Mouse (Mus musculus) midbrain, embryonic 13.5 days (tissue): ENCODE results near the gene Il27ra. TPM values are rescaled to one million over a fixed set of nuclear protein-coding genes. Genes with fewer than 3 reads are reported as not detected.

ENCODE experiments used
- ATAC-seq: fragments of 200-750 bp; cut with Nextera tagmentation; 2 replicates; pipeline ENCODE4 v1.8.0; 2017; ENCODE audit warnings: mild to moderate bottlenecking, moderate TSS enrichment, moderate library complexity
- H3K27ac ChIP-seq: fragments of 300-500 bp; sonication (generic); 2 replicates; pipeline ENCODE4 v1.5.1; 2015; ENCODE audit warnings: inconsistent platforms, mild to moderate bottlenecking, moderate library complexity
- H3K27me3 ChIP-seq: fragments of 300-500 bp; sonication (generic); 2 replicates; pipeline ENCODE4 v1.6.1; 2015; ENCODE audit warnings: mild to moderate bottlenecking, inconsistent platforms
- H3K36me3 ChIP-seq: fragments of 300-500 bp; sonication (generic); 2 replicates; pipeline ENCODE4 v1.6.1; 2015; ENCODE audit warnings: mild to moderate bottlenecking, inconsistent platforms
- H3K4me1 ChIP-seq: fragments of 300-500 bp; sonication (generic); replicated peaks from 2 replicates; pipeline ENCODE4 v1.6.1; 2015; ENCODE audit warnings: inconsistent platforms
- H3K4me2 ChIP-seq: fragments of 300-500 bp; sonication (generic); replicated peaks from 2 replicates; pipeline ENCODE4 v1.6.1; 2015; ENCODE audit warnings: moderate library complexity, mild to moderate bottlenecking, inconsistent platforms
- H3K4me3 ChIP-seq: fragments of 300-500 bp; sonication (generic); replicated peaks from 2 replicates; pipeline ENCODE4 v1.5.1; 2015; ENCODE audit warnings: mild to moderate bottlenecking, inconsistent platforms
- H3K9ac ChIP-seq: fragments of 300-500 bp; sonication (generic); replicated peaks from 2 replicates; pipeline ENCODE4 v1.6.1; 2015; ENCODE audit warnings: mild to moderate bottlenecking, inconsistent platforms
- H3K9me3 ChIP-seq: fragments of 300-500 bp; sonication (generic); 2 replicates; pipeline ENCODE4 v1.6.1; 2016; ENCODE audit warnings: mild to moderate bottlenecking, inconsistent platforms
- WGBS: fragments of 180-500 bp; shearing (Covaris S2); methylation state at CpG from one replicate; pipeline ENCODE4 v1.1.7; 2015; 5-methylcytosine and 5-hydroxymethylcytosine counted together
- polyA plus RNA-seq: library from polyadenylated mRNA; unstranded; fragments of >200 nt; fragmentation: Nextera tagmentation; extraction: Ambion mirVana; gene quantifications from 2 replicates; pipeline ENCODE4 v1.2.1, GENCODE M21; 2015

Gene Il27ra
- polyA plus RNA-seq, 1 experiment from 2014 or later: 0.23 TPM

DNA sequence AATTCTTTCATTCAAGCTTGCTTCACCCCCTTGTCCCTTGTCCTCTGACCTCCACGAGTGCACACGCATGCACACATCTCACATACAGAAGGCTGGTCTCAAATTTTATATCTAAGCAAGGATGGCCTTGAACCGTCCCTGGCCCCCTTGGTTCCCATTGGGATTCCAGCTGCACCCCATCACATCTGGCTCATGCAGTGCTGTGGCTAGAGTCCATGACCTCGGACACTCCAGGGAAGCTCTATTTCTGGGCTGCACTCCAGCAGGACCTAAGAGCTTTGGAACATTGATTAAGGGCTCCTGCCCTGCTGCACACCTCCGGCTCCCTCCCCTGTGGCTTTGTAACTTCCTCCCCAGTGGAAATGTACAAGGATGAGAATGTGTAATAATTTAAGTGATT lies 4.4 kb downstream of the Il27ra start:
- no peaks in the 10 kb centered on the region for H3K9me3 ChIP-seq
- H3K27me3 ChIP-seq: peaks cover 46% of the 10 kb centered on the region
- no peaks in the 10 kb centered on the region for H3K36me3 ChIP-seq
- H3K9ac ChIP-seq: no peak overlapping the region
- H3K27ac ChIP-seq: no peak overlapping the region
- no peak overlapping the region for H3K4me3 ChIP-seq
- no peak overlapping the region for H3K4me2 ChIP-seq
- 85% methylated on average over 5 of the region's 5 CpGs for WGBS
- peaks cover 11% of the 10 kb centered on the region for H3K4me1 ChIP-seq
- no peak for ATAC-seq

- 76% methylated on average over 4 of the region's 4 CpGs for WGBS
- Histone ChIP-seq H3K36me3 (no peaks in the 10 kb centered on the region), H3K4me1 (no peaks in the 10 kb centered on the region), H3K27ac (no peak overlapping the region), H3K27me3 (peaks cover 18% of the 10 kb centered on the region), H3K4me3 (no peak overlapping the region), H3K4me2 (no peak overlapping the region), H3K9ac (no peak overlapping the region), H3K9me3 (no peaks in the 10 kb centered on the region)
- ATAC-seq: no peak
Measured at GRCm38 (mm10) chr8:84032777-84033176, 9.6 kb downstream of the Il27ra start.

GRCm38 (mm10) chr8:84029272-84029671 lies 13.1 kb downstream of the Il27ra start:
- ATAC-seq: no peak
- 90% methylated on average over 5 of the region's 5 CpGs for WGBS
- peaks cover 12% of the 10 kb centered on the region for H3K4me1 ChIP-seq

GRCm38 (mm10) chr8:84027449-84027848 lies 14.9 kb downstream of the Il27ra start:
- Histone ChIP-seq H3K27me3 (peaks cover 48% of the 10 kb centered on the region), H3K36me3 (no peaks in the 10 kb centered on the region), H3K27ac (no peak overlapping the region), H3K9me3 (no peaks in the 10 kb centered on the region), H3K4me3 (no peak overlapping the region), H3K9ac (no peak overlapping the region), H3K4me2 (no peak overlapping the region), H3K4me1 (peaks cover 12% of the 10 kb centered on the region)
- ATAC-seq: no peak
- 9% methylated on average over 10 of the region's 10 CpGs for WGBS

More at GRCm38 (mm10) chr8:84029272-84029671, 13.1 kb downstream of the Il27ra start:
- no peak overlapping the region for H3K9ac ChIP-seq
- H3K9me3 ChIP-seq: no peaks in the 10 kb centered on the region
- peaks cover 38% of the 10 kb centered on the region for H3K27me3 ChIP-seq
- H3K4me2 ChIP-seq: no peak overlapping the region
- H3K36me3 ChIP-seq: no peaks in the 10 kb centered on the region
- H3K4me3 ChIP-seq: no peak overlapping the region
- no peak overlapping the region for H3K27ac ChIP-seq

DNA sequence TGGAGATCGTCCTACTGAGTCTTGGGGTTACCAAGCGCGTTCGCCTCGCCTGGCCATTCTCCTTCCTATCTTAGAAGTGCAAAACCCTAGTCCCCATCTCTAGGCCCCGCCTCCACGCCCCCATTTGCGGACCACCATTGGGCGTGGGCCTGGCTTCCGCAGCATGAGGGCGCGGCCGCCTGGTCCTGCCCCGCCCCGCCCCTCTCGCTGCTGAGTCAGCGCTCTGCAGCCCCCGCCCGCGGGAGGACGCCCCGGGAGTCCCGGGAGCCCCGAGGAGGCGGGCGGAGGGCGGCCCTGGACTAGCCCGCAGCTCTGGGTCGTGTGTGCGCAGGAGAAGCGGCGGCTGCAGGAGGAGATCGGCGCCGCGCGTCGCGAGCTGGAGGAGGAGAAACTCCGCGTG lies 16.5 kb downstream of the Il27ra start:
- Histone ChIP-seq H3K9ac (peak overlapping the region; percentile 65), H3K36me3 (no peaks in the 10 kb centered on the region), H3K4me1 (peaks cover 18% of the 10 kb centered on the region), H3K27me3 (peaks cover 57% of the 10 kb centered on the region), H3K4me2 (peak overlapping the region; percentile 89), H3K27ac (no peak overlapping the region), H3K9me3 (no peaks in the 10 kb centered on the region), H3K4me3 (peak overlapping the region; percentile 50)
- ATAC-seq: peak; percentile 81
- under 1% methylated on average over 41 of the region's 41 CpGs for WGBS

DNA sequence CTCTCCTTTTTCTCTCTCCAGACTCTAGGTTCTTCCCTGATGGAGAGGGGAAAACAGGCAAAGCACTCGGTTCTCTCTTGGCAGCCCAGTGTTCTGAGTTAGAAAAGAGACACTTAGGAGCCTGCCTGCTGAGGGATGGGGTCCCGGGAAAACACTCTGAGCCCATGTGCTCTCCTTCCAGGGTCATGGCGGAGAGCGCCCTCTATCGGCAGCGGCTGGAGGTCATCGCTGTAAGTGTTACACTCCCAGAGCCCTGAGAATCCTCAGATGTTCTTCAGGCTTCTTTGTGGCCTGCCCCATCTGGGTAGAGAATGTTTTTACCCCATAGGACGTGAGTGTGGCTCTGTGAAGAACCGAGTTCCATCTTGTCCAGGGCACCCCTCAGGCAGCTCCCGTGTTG lies 18.2 kb downstream of the Il27ra start:
- 16% methylated on average over 10 of the region's 10 CpGs for WGBS

DNA sequence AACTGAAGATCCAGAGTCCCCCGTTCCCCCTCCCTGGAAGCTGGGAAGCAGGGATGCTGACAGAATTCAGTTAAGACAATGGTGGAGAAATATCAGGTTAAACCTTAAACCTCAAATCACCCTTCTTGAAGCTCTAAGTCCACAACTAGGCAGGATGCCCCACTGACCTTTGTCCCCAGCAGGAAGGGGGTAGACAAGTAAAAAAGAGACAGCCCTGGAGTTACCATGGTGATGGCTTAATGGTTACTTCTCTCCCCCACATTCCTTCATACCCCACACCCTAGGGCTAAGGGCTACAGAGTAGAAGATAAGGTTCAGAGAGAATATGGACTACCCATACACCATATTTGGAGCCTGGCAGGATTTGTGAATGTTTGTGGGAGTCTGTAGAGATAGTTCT lies 18.8 kb downstream of the Il27ra start:
- peaks cover 63% of the 10 kb centered on the region for H3K27me3 ChIP-seq
- peaks cover 18% of the 10 kb centered on the region for H3K4me1 ChIP-seq
- no peaks in the 10 kb centered on the region for H3K9me3 ChIP-seq
- no peak overlapping the region for H3K4me3 ChIP-seq
- no peak overlapping the region for H3K27ac ChIP-seq
- no peak overlapping the region for H3K9ac ChIP-seq
- 83% methylated on average over 1 of the region's 1 CpGs for WGBS
- ATAC-seq: no peak
- H3K4me2 ChIP-seq: no peak overlapping the region
- no peaks in the 10 kb centered on the region for H3K36me3 ChIP-seq

More for the DNA sequence above, 18.2 kb downstream of the Il27ra start:
- Histone ChIP-seq H3K9me3 (no peaks in the 10 kb centered on the region), H3K36me3 (no peaks in the 10 kb centered on the region), H3K27me3 (peaks cover 64% of the 10 kb centered on the region), H3K4me3 (no peak overlapping the region), H3K27ac (no peak overlapping the region), H3K4me1 (peaks cover 18% of the 10 kb centered on the region), H3K9ac (no peak overlapping the region), H3K4me2 (no peak overlapping the region)
- no peak for ATAC-seq

DNA sequence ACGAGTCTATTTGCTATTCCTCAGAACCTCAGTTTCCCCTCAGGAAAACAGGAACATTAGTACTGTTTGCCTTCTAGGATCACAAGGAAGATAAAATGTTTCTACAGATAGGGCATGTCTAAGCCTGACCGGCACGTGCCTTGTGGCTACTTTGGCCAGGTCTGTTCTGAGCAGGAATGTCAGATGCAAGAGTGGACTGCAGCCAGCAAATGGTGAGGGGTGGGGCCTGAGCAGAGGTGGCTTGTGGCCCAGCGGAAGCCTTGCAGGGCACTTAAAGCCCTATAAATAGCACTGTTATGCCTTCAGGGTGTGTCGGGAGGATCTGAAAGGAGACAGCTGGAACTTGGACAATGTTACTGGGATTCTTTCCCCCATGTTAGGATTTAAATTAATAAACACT lies 19.3 kb downstream of the Il27ra start:
- Histone ChIP-seq H3K4me3 (no peak overlapping the region), H3K27ac (no peak overlapping the region), H3K9ac (no peak overlapping the region), H3K9me3 (no peaks in the 10 kb centered on the region), H3K27me3 (peaks cover 58% of the 10 kb centered on the region), H3K4me1 (peaks cover 18% of the 10 kb centered on the region), H3K4me2 (no peak overlapping the region), H3K36me3 (no peaks in the 10 kb centered on the region)
- 61% methylated on average over 5 of the region's 5 CpGs for WGBS
- no peak for ATAC-seq

DNA sequence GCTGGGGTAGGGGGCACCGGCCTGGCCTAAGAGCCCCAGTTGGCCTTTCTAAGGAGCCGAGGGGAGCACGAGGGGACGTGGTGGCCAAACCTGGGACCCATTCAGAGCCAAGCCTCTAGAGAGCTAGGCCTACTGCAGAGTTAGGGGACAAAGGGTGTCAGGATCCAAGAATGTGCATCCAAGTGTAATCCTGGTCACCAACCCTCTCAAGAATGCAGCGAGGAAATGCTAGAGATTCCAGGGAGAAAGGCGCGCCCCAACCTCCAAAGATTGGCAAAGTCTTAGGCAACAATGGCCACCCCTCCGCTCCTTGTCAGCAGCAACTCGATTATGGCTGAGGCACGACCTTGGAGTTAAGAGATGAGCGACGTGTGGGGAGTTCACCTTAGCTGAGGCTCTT lies 20.8 kb downstream of the Il27ra start:
- no peak overlapping the region for H3K27ac ChIP-seq
- no peaks in the 10 kb centered on the region for H3K36me3 ChIP-seq
- 35% methylated on average over 12 of the region's 12 CpGs for WGBS
- no peak for ATAC-seq
- peaks cover 44% of the 10 kb centered on the region for H3K27me3 ChIP-seq
- H3K4me3 ChIP-seq: no peak overlapping the region
- H3K4me1 ChIP-seq: peaks cover 18% of the 10 kb centered on the region
- H3K9ac ChIP-seq: no peak overlapping the region
- no peak overlapping the region for H3K4me2 ChIP-seq
- no peaks in the 10 kb centered on the region for H3K9me3 ChIP-seq

- peaks cover 39% of the 10 kb centered on the region for H3K27me3 ChIP-seq
- H3K4me3 ChIP-seq: no peak within 1 kb of the TSS
- H3K9ac ChIP-seq: no peak within 1 kb of the TSS
- H3K4me2 ChIP-seq: no peak within 1 kb of the TSS
- H3K4me1 ChIP-seq: peaks cover 13% of the 10 kb centered on the region
- WGBS: 5% methylated on average over 17 of the region's 18 CpGs
- H3K36me3 ChIP-seq: no peaks in the 10 kb centered on the region
- H3K9me3 ChIP-seq: no peaks in the 10 kb centered on the region
- H3K27ac ChIP-seq: no peak within 1 kb of the TSS
- ATAC-seq: no peak
Measured at GRCm38 (mm10) chr8:84021096-84021495, 21.3 kb downstream of the Il27ra start, which contains the start of gene Palm3. Gene Palm3 (plus strand): TSS chr8:84021471.

DNA sequence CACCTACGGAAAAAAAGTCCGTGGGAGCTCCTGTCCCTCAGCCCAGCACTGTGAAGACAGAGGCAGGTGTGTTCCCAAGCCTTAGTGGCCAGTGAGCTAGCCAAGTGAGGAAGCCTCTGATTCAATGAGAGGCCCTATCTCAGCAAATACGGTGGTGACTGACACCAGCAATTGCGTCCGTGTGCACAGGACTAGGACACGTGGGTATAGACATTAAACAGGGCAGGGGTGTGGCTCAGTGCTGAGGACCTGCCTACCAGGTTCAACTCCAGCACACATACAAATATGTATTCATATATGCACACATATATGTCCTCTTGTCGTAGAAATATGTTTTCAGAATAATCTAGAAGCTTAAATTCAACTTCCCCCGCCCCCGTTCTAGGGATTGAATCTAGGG lies 22.7 kb downstream of the Il27ra start:
- 88% methylated on average over 9 of the region's 9 CpGs for WGBS
- Histone ChIP-seq H3K4me1 (0 out of 2 replicates have a peak, but pooled peaks cover 6% of the 10 kb centered on the region), H3K4me2 (no peak overlapping the region), H3K36me3 (no peaks in the 10 kb centered on the region), H3K4me3 (no peak overlapping the region), H3K27ac (no peak overlapping the region), H3K9ac (no peak overlapping the region), H3K9me3 (no peaks in the 10 kb centered on the region), H3K27me3 (peaks cover 34% of the 10 kb centered on the region)
- ATAC-seq: no peak

GRCm38 (mm10) chr8:84015833-84016232 lies 26.6 kb downstream of the Il27ra start:
- Histone ChIP-seq H3K36me3 (no peaks in the 10 kb centered on the region), H3K9me3 (no peaks in the 10 kb centered on the region), H3K4me1 (peaks cover 21% of the 10 kb centered on the region), H3K27me3 (peaks cover 45% of the 10 kb centered on the region), H3K4me3 (no peak overlapping the region), H3K27ac (no peak overlapping the region), H3K4me2 (no peak overlapping the region), H3K9ac (no peak overlapping the region)
- WGBS: 96% methylated on average over 5 of the region's 5 CpGs
- no peak for ATAC-seq

DNA sequence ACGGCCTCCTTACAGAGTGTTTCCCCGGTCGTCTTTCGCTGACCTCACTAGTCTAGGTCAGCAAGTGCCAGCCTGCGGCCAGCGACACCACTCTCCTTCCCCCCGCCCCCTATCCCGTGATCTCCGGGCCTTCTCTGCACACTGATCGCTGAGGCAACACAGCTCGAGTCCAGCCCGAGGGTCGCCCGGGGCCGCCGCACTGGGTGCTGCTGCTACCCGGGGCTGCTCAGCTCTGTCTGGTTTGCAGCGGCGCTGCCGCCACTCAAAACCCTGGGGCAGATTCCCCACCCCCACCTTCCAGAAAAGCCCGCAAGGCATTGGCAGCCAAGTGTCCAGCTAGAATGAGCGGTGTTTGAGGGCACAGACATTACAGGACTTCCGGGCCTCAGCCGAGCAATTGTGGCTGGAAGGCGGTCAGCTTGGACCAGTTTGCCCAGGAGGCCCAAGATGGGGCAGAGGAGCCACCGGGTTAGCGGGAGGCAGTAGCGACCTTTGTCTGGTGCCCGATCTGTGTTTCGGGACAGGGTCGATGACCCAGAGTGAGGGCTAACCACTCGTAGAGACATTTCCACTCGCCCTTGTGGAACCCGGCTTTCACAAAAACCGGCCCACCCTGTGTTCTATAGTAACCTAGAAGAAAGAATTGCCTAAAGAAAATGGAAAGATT lies 29.8 kb downstream of the Il27ra start:
- H3K4me1 ChIP-seq: peaks cover 27% of the 10 kb centered on the region
- no peaks in the 10 kb centered on the region for H3K9me3 ChIP-seq
- H3K27me3 ChIP-seq: peaks cover 49% of the 10 kb centered on the region
- no peak overlapping the region for H3K27ac ChIP-seq
- H3K9ac ChIP-seq: no peak overlapping the region
- no peaks in the 10 kb centered on the region for H3K36me3 ChIP-seq
- WGBS: 3% methylated on average over 35 of the region's 35 CpGs
- H3K4me2 ChIP-seq: peak overlapping the region; percentile 96
- peak overlapping the region; percentile 51 for H3K4me3 ChIP-seq
- ATAC-seq: peak; percentile 21; the same call in 1 of the 2 replicates
